Mouse (Mus musculus) midbrain, postnatal 0 days (tissue): Measurements from ENCODE around the gene Rdh14. TPM values are rescaled to one million over a fixed set of nuclear protein-coding genes. Genes with fewer than 3 reads are reported as not detected.
A peak's percentile ranks its signal among the peaks of the same experiment; 100 is the strongest.

Experiments
- ATAC-seq: fragments of 200-750 bp; cut with Nextera tagmentation; 2 replicates; pipeline ENCODE4 v1.8.0; 2017; ENCODE audit warnings: moderate number of reproducible peaks, mild to moderate bottlenecking, moderate TSS enrichment, moderate library complexity; ENCODE audit not compliant: low FRiP score
- DNase-seq: peaks from one replicate; pipeline ENCODE4 v3.0.0-alpha.2; 2015; ENCODE audit warnings: low spot score
- H3K27ac ChIP-seq: fragments of 300-500 bp; sonication (generic); 2 replicates; pipeline ENCODE4 v1.5.1; 2014; ENCODE audit warnings: low read depth, mild to moderate bottlenecking, low read length, mixed read lengths
- H3K27me3 ChIP-seq: fragments of 300-500 bp; sonication (generic); 2 replicates; pipeline ENCODE4 v1.6.1; 2014; ENCODE audit warnings: low read length, control low read depth, mixed read lengths; ENCODE audit not compliant: insufficient read depth
- H3K36me3 ChIP-seq: fragments of 300-500 bp; sonication (generic); 2 replicates; pipeline ENCODE4 v1.6.1; 2014; ENCODE audit warnings: low read length, control low read depth, mixed read lengths; ENCODE audit not compliant: insufficient read depth
- H3K4me1 ChIP-seq: fragments of 300-500 bp; sonication (generic); 2 replicates; pipeline ENCODE4 v1.6.1; 2014; ENCODE audit warnings: mild to moderate bottlenecking, control low read depth, antibody characterized with exemption, low read length, mixed read lengths; ENCODE audit not compliant: insufficient read depth
- H3K4me2 ChIP-seq: fragments of 300-500 bp; sonication (generic); 2 replicates; pipeline ENCODE4 v1.6.1; 2014; ENCODE audit warnings: low read depth, mild to moderate bottlenecking, low read length, mixed read lengths; ENCODE audit not compliant: poor library complexity, severe bottlenecking
- H3K4me3 ChIP-seq: fragments of 300-500 bp; sonication (generic); 2 replicates; pipeline ENCODE4 v1.5.1; 2014; ENCODE audit warnings: low read depth, mild to moderate bottlenecking, low read length, moderate library complexity
- H3K9ac ChIP-seq: fragments of 300-500 bp; sonication (generic); replicated peaks from 2 replicates; pipeline ENCODE4 v1.6.1; 2014; ENCODE audit warnings: mild to moderate bottlenecking, low read length, moderate library complexity, mixed read lengths; ENCODE audit not compliant: poor library complexity, severe bottlenecking
- H3K9me3 ChIP-seq: fragments of 300-500 bp; sonication (generic); 2 replicates; pipeline ENCODE4 v1.6.1; 2016; ENCODE audit warnings: low read length, control low read depth
- CTCF ChIP-seq: IDR thresholded peaks from 2 replicates; pipeline ENCODE4 v1.5.1; 2016; ENCODE audit warnings: antibody characterized with exemption, mild to moderate bottlenecking
- WGBS: fragments of 180-500 bp; shearing (Covaris S2); extraction: QIAGEN DNeasy Blood & Tissue Kit; methylation state at CpG from one replicate; pipeline ENCODE4 v1.1.7; 2014; 5-methylcytosine and 5-hydroxymethylcytosine counted together
- polyA plus RNA-seq: library from polyadenylated mRNA; unstranded; fragments of >200 nt; fragmentation: Nextera tagmentation; extraction: Ambion mirVana; gene quantifications from 2 replicates; pipeline ENCODE4 v1.2.1, GENCODE M21; 2015
- total RNA-seq: library from RNA; depleted of rRNA; stranded (reverse); fragments of >200 nt; gene quantifications from 2 replicates; pipeline ENCODE4 v1.2.3, GENCODE M21; 2014; rRNA removed

The Rdh14 gene
- total and polyA plus RNA-seq, 2 experiments from 2014 or later = 35.8 to 45.2 TPM

DNA sequence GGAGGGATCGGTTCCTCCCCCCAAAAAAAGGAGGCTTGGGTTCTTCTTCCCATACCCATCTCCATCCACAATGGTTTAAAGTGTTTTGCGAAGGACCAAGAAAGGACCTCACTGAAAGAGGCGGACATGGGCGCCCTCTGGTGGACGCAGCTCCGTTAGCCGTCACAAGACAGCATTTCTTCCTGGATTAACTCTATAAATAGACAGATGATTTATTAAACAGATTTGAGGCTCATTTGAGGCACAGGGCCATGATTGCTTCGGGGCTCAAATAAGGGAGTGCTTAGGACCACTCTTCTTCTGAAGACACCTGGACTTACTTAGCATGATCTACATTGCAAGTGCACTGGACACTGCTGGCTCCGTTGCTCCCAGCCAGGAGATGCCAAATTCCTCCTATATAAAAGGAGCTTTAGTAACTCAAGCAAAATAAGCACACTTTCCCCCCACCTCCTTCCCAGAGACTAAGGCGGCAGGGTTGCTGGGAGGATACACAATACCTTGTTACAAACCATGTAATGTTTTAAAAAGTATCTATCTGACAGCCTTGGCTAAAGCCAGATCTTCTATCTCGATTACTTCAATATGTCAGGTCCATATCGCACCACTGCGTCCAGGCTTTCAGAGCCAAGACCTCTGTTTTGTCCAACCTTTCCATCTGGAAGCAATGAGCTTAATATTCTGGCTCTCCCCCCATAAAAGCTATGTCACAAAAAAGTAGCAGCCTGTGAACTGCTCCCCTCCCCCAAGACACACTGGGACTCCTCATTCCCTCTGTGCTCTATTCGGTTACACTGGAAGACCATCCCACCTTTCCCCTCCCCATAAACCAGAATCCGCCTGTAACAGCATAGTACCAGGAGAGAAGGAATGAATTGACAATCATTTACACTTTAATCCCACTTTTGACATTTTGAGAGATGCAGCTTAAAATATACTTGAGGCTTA lies 47.8 kb downstream of the Rdh14 start:
- Histone ChIP-seq H3K27me3 (peaks cover 2% of the 10 kb centered on the region; the same call in 1 of the 2 replicates), H3K36me3 (no peaks in the 10 kb centered on the region), H3K9ac (no peak overlapping the region), H3K9me3 (no peaks in the 10 kb centered on the region), H3K4me2 (no peak overlapping the region), H3K4me3 (no peak overlapping the region), H3K4me1 (no peaks in the 10 kb centered on the region), H3K27ac (no peak overlapping the region)
- peak; percentile 97 for TF ChIP-seq CTCF
- WGBS = 24% methylated on average over 15 of the region's 15 CpGs
- ATAC-seq = peak; percentile 68
- DNase-seq = peak; percentile 86

DNA sequence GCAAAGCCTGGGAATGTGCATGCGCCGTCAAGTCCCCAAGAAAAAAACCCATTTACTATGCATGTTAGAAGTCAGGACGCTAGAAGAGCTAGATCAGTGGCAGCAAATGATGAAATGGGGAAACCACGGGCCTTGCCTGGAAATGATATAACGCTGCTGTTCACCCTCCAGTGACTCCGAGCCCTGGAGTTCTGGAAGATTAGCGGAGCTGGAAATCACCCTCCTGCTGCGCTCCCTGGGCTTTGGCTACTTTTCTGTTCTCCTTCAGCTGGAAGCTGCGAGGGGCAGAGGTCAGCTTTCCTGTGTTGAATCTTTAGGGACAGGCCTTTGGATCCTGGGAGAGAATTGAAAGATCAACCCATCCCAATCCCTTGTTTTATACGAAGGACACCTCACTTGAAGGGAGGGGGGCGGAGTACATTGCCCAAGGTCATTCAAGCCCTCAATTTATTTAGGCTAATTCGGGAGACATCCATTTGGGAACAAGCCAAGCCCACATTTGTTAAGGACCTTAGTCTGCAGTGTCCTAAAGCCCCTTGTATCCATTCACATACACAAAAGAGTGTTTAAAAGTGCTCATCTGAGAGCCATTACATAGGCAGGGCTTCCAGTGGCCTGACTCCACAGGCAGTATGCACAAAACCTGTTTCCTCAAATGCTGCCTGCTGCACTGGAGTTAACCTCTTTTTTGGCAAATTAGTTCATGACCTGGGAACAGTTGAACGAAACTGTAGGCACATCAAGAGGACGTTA lies 49.1 kb downstream of the Rdh14 start:
- H3K4me2 ChIP-seq = no peak overlapping the region
- H3K9ac ChIP-seq = no peak overlapping the region
- H3K4me1 ChIP-seq = no peaks in the 10 kb centered on the region
- H3K27me3 ChIP-seq = peaks cover 2% of the 10 kb centered on the region; the same call in 1 of the 2 replicates
- no peak for TF ChIP-seq CTCF
- no peak for ATAC-seq
- no peaks in the 10 kb centered on the region for H3K9me3 ChIP-seq
- WGBS = 19% methylated on average over 14 of the region's 14 CpGs
- no peak overlapping the region for H3K4me3 ChIP-seq
- H3K27ac ChIP-seq = no peak overlapping the region
- DNase-seq = no peak
- H3K36me3 ChIP-seq = no peaks in the 10 kb centered on the region

Other genes with a start within 250 kb of the Rdh14 start
- not detected in 2 replicates for gene Nt5c1b, start 20.8 kb upstream of the Rdh14 start, total RNA-seq
- gene Nt5c1b, start 20.8 kb upstream of the Rdh14 start, polyA plus RNA-seq = 0.16 TPM in 1 of 2 replicates, not detected in the other